Mouse (Mus musculus) forebrain, embryonic 14.5 days (tissue): ENCODE measurements around the gene Pla2g4f. TPM values are rescaled to one million over a fixed set of nuclear protein-coding genes. Genes with fewer than 3 reads are reported as not detected.

Experiments
- ATAC-seq: fragments of 200-750 bp; cut with Nextera tagmentation; 2 replicates; pipeline ENCODE4 v1.8.0; 2017; ENCODE audit warnings: mild to moderate bottlenecking, moderate library complexity
- DNase-seq: peaks from one replicate; pipeline ENCODE4 v3.0.0-alpha.2; 2015; ENCODE audit warnings: low spot score
- H3K27ac ChIP-seq: fragments of 300-500 bp; sonication (generic); 2 replicates; pipeline ENCODE4 v1.5.1; 2014; ENCODE audit warnings: low read depth, mild to moderate bottlenecking, control low read depth, low read length, moderate library complexity
- H3K27me3 ChIP-seq: fragments of 300-500 bp; sonication (generic); replicated peaks from 2 replicates; pipeline ENCODE4 v1.6.1; 2014; ENCODE audit warnings: low read length, control low read depth, mixed read lengths; ENCODE audit not compliant: control insufficient read depth, insufficient read depth
- H3K36me3 ChIP-seq: fragments of 300-500 bp; sonication (generic); 2 replicates; pipeline ENCODE4 v1.6.1; 2014; ENCODE audit warnings: low read length, control low read depth; ENCODE audit not compliant: control insufficient read depth, insufficient read depth
- H3K4me1 ChIP-seq: fragments of 300-500 bp; sonication (generic); 2 replicates; pipeline ENCODE4 v1.6.1; 2014; ENCODE audit warnings: antibody characterized with exemption, low read length, control low read depth; ENCODE audit not compliant: control insufficient read depth, insufficient read depth
- H3K4me2 ChIP-seq: fragments of 300-500 bp; sonication (generic); 2 replicates; pipeline ENCODE4 v1.6.1; 2014; ENCODE audit warnings: mild to moderate bottlenecking, control low read depth, low read length
- H3K4me3 ChIP-seq: fragments of 300-500 bp; sonication (generic); 2 replicates; pipeline ENCODE4 v1.5.1; 2014; ENCODE audit warnings: low read depth, low read length, control low read depth
- H3K9ac ChIP-seq: fragments of 300-500 bp; sonication (generic); 2 replicates; pipeline ENCODE4 v1.6.1; 2014; ENCODE audit warnings: mild to moderate bottlenecking, low read length, control low read depth, moderate library complexity
- H3K9me3 ChIP-seq: fragments of 300-500 bp; sonication (generic); replicated peaks from 2 replicates; pipeline ENCODE4 v1.6.1; 2016; ENCODE audit warnings: low read length, control low read depth, mixed read lengths; ENCODE audit not compliant: control insufficient read depth
- WGBS: fragments of 180-500 bp; shearing (Covaris S2); extraction: QIAGEN DNeasy Blood & Tissue Kit; methylation state at CpG from one replicate; pipeline ENCODE4 v1.1.7; 2014; 5-methylcytosine and 5-hydroxymethylcytosine counted together
- polyA plus RNA-seq: library from polyadenylated mRNA; unstranded; fragments of >200 nt; fragmentation: Nextera tagmentation; extraction: Ambion mirVana; gene quantifications from 2 replicates; pipeline ENCODE4 v1.2.1, GENCODE M21; 2014

The Pla2g4f gene
- polyA plus RNA-seq, 1 experiment from 2014 or later = not detected

- WGBS = 62% methylated on average over 10 of the region's 10 CpGs
- Histone ChIP-seq H3K9me3 (no peaks in the 10 kb centered on the region), H3K9ac (no peak overlapping the region), H3K4me1 (no peaks in the 10 kb centered on the region), H3K4me2 (no peak overlapping the region), H3K36me3 (no peaks in the 10 kb centered on the region), H3K27ac (no peak overlapping the region), H3K4me3 (no peak overlapping the region), H3K27me3 (no peaks in the 10 kb centered on the region)
- ATAC-seq (no peak), DNase-seq (peak; percentile 12)
Measured at GRCm38 (mm10) chr2:120264858-120265257, 49.1 kb downstream of the Pla2g4f start.

GRCm38 (mm10) chr2:120262876-120263275, 51.1 kb downstream of the Pla2g4f start:
- Histone ChIP-seq H3K27me3 (no peaks in the 10 kb centered on the region), H3K4me2 (no peak overlapping the region), H3K9me3 (no peaks in the 10 kb centered on the region), H3K36me3 (no peaks in the 10 kb centered on the region), H3K9ac (no peak overlapping the region), H3K27ac (no peak overlapping the region), H3K4me3 (no peak overlapping the region), H3K4me1 (no peaks in the 10 kb centered on the region)
- ATAC-seq (no peak), DNase-seq (no peak)
- WGBS = 28% methylated on average over 1 of the region's 1 CpGs

GRCm38 (mm10) chr2:120261346-120261745, 52.6 kb downstream of the Pla2g4f start:
- Histone ChIP-seq H3K27me3 (no peaks in the 10 kb centered on the region), H3K9ac (no peak overlapping the region), H3K36me3 (no peaks in the 10 kb centered on the region), H3K4me3 (no peak overlapping the region), H3K4me2 (no peak overlapping the region), H3K9me3 (no peaks in the 10 kb centered on the region), H3K27ac (no peak overlapping the region), H3K4me1 (no peaks in the 10 kb centered on the region)
- WGBS = 70% methylated on average over 3 of the region's 3 CpGs
- ATAC-seq (no peak), DNase-seq (no peak)

- Histone ChIP-seq H3K4me1 (no peaks in the 10 kb centered on the region), H3K9me3 (no peaks in the 10 kb centered on the region), H3K4me3 (no peak overlapping the region), H3K36me3 (no peaks in the 10 kb centered on the region), H3K4me2 (no peak overlapping the region), H3K27ac (no peak overlapping the region), H3K9ac (no peak overlapping the region), H3K27me3 (no peaks in the 10 kb centered on the region)
- ATAC-seq (no peak), DNase-seq (no peak)
Measured at GRCm38 (mm10) chr2:120256259-120256658, 57.7 kb downstream of the Pla2g4f start.

GRCm38 (mm10) chr2:120252644-120253043, 61.3 kb downstream of the Pla2g4f start:
- H3K27me3 ChIP-seq = no peaks in the 10 kb centered on the region
- H3K4me3 ChIP-seq = no peak overlapping the region
- H3K27ac ChIP-seq = no peak overlapping the region
- H3K9me3 ChIP-seq = no peaks in the 10 kb centered on the region
- H3K36me3 ChIP-seq = no peaks in the 10 kb centered on the region
- DNase-seq (no peak), ATAC-seq (no peak)
- no peaks in the 10 kb centered on the region for H3K4me1 ChIP-seq
- H3K9ac ChIP-seq = no peak overlapping the region
- WGBS = 94% methylated on average over 6 of the region's 6 CpGs
- H3K4me2 ChIP-seq = no peak overlapping the region

Other genes with a start within 250 kb of the Pla2g4f start
- 7.9 and 11.8 TPM in 2 replicates for gene Ehd4, start 159.6 kb downstream of the Pla2g4f start, polyA plus RNA-seq
- 1.1 and 1.7 TPM in 2 replicates for gene Pla2g4e, start 68.8 kb downstream of the Pla2g4f start, polyA plus RNA-seq
- gene Pla2g4d, start 25.0 kb downstream of the Pla2g4f start, polyA plus RNA-seq = not detected in 2 replicates
- gene Vps39, start 39.0 kb upstream of the Pla2g4f start, polyA plus RNA-seq = 53.6 and 58.1 TPM in 2 replicates
- gene Ganc, start 89.7 kb upstream of the Pla2g4f start, polyA plus RNA-seq = 6.3 and 9.4 TPM in 2 replicates
- 7.9 and 11.8 TPM in 2 replicates for gene Tmem87a, start 89.9 kb upstream of the Pla2g4f start, polyA plus RNA-seq
- gene Capn3, start 141.9 kb upstream of the Pla2g4f start, polyA plus RNA-seq = 0.37 and 0.60 TPM in 2 replicates
- gene Zfp106, start 249.7 kb upstream of the Pla2g4f start, polyA plus RNA-seq = 42.1 and 50.2 TPM in 2 replicates